Mouse (Mus musculus): ENCODE results near the gene Stau1.
A peak's percentile ranks its signal among the peaks of the same experiment; 100 is the strongest.

Stau1 gene

DNA sequence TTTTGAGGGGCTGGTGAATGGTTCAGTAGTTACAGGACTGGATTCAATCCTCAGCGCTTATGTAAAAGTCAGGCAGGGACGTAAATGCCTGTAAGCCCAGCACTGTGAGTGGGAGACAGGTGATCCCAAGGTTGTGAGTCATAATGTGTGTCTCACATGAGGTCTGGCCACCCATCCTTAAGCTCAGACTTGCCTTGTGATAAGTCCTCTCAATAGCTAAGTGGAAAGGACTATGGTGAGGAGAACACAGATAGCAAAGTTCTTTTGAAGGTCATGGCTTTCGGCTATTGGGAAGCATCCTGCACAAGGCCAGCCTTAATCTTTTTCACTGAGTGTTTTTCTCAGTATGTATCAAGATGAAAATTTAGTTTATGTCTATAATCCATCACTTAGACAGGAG, 86.4 kb downstream of the Stau1 start:
- no peak for DNase-seq

DNA sequence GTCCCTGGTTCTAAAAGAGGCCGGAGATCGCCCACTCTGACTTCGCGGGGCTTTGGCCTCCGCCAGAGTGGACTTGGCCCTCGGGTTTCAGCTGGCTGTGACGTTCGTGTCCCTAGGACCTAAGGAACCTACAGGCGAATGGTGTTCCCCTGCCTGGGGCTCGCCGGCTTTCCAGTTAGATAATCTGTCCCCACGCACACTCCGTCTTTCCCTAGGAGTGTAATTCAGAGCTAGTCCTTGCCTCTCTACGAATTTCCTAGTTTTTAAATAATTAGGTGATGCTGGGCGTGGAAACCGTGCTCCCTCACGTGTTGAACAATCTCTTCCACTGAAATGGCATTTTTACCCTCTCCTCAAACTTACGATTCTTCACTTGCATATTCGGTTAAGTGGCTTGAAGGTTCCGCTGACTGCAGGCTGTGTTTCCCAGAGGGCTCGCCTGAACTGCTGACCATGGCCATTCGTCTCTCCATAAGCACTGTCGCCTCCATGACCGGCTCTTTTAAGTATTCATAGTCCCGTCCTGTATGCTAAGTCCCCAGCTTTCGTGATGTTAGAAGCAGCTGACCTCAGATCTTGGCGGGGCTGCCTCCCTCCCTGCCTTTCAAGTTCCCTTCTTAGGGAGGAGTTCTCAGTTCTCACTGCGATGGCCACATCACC, 89.4 kb downstream of the Stau1 start:
- peak; percentile 10 for DNase-seq

DNA sequence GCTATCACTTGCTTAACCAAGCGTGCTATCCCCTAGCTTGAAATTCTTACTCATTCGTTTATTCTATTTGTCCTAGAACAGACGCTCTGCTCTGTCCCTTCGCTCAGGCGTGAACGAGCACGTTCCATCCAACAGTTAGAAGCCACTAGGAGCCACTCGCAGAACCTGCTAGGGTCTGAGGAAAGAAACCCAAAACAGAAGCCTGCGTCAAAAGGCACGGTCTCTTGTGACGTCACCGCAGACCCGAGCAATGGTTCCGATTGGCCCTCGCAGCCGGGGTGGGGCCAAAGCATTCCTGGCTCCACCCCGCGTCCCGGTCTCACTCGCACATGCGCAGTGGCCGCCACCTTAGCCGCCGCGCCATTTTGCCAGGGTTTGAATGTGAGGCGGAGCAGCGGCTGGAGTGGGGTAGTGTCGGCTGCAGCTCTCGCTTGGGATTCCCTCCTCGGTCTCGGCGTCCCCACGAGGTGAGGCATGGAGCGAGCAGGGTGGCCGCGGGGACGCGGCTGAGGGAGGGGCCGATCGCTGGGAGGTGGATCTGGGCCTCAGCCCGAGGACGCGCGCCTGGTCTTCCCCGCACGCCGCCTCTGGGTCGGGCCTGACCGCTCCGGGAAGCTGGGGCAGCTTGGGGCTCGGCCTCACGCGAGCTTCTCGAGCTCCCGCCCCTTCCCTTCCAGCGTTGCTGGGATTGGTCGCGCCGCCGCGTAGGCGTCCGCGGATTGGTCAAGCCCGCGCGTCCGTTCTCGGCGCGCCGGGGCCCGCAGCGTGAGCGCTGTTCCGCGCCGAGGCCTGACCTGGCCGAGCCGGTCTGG, 90.2 kb downstream of the Stau1 start, which contains the start of gene Cse1l:
Cse1l (plus strand) TSS at position 330 of the 812 bp plus-strand sequence.
- peak; percentile 98 for DNase-seq

DNA sequence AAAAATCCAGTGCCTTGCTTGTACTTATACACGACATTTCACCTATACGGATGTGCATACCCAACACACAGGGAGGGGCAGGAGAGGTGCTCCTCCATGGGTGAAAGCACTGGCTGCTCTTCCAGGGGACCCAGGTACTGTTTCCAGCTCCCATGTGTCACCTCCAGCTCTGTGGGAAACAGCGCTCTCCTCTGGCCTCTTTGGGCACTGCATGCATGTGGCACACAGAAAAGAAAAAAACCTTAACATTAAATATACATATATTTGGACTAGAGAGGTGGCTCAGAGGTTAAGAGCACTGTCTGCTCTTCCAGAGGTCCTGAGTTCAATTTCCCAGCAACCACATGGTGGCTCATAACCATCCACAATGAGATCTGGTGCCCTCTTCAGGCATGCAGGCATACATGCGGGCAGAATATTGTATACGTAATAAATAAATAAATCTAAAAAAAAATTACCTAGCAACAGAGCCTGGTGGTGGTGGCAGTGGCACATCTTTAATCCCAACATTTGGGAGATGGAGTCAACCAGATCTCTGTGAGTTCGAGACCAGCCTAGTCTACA, 92.3 kb downstream of the Stau1 start:
- DNase-seq, result no peak

- no peak for DNase-seq
Observed at GRCm38 (mm10) chr2:166900792-166901505, 95.2 kb downstream of the Stau1 start.

- no peak for DNase-seq
Observed at GRCm38 (mm10) chr2:166899746-166900145, 96.4 kb downstream of the Stau1 start.

DNA sequence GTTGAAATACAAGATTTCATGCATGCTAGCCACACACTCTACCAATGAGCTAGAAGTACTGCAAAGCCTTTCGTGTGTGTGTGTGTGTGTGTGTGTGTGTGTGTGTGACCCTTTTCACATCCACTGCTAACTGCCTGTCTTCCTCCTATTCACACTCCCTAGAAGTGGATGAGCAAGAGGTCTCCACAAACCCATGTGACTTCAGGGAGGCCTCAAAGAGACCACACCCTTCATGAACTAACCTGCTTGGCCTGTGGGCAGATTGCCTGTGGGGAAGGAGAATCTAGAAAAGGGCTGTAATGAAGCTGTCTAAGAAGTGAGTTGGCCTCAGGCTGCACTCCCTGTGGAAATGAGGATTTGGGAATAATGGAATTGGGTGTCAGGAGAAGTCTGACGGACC, 96.9 kb downstream of the Stau1 start:
- no peak for DNase-seq
